Mouse (Mus musculus) cerebellum, adult 9-11 months (tissue): ENCODE measurements at regions not wholly inside any gene's neighbourhood (a gene's known extent, or its start where the extent isn't known, plus 50 kb on each side); places are given as distances from the start of the nearest gene placed in this dataset.
A peak's percentile ranks its signal among the peaks of the same experiment; 100 is the strongest.

ENCODE experiments used
- DNase-seq: peaks from one replicate; pipeline ENCODE4 v3.0.0; 2022

DNA sequence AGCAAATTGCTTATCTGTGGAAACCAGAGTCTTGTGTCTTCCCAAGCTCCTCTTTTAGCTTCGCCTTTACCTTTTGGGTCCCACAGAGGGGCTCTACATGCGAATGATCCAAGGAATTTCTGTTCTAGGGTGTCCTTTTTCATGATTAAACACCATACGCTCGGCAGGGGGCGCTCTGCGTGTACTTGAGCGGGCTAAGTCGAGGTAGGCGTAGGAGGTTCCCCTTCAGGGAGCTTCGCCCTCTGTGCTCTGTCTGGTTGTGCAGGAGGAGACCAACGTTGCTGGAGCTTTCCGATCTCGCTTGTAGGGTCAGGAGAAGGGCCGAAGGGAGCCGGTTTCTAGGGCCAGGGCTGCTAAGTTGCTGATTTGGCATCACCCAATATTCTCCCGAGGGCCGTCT is 310.7 kb upstream of the 4930535I16Rik start:
- DNase-seq: peak; percentile 34

DNA sequence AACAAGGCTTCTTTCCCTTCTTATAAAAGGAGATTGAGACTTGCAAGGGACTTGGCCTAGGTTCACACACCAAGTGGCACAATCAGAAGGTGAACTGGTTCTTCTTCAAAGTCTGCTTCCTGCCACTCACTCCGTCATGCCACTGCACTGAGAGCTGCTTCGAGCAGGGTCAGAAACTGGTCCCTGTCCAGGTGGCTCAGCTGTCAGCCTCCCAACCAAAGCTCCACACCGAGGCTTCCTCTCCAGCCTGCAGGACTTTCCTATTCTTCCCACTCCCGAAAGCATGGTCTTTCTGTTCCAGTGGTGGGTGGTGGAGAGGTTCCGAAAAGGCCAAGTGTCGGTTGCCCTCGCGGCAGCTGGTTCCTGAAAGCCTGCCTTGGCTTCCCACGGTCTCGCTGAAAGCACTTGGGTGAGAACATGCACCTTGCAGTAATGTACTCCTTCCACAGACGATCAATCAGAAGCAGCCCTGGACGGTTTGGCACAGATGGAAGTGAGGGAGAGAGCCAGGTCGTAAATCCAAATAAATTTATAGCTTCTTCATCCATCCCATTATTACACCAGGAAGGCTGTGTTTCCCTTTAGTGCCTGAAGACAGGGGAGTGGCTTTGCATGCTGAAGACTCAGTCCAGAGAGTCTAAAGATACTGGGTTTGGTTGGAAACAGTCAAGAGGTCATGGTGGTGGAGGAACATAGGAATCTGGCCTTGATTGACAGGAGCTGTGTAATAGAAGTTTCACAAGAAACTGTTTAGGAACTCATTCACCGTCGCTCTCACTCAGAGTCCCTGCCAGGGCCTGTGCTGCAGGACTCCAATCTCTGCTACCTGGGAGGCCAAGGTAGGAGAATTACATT is 306.1 kb upstream of the 4930535I16Rik start:
- no peak for DNase-seq

DNA sequence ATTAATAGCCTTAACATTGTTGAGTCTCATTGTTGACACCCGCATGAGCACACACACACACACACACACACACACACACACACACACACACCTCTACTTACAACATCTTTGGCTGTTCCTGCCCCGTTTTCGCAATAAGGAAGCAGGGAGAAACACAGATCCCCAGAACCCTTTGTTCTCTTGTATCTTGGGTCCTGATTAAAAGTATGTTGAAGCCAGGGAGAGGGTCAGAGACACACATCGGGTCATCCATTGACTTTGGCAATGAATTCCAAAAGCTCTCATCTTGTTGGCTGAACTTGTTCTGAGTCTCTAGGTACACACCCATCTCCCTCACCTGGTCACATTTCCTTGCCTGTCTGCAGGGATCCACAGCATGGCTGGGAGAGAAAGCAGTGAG is 303.9 kb upstream of the 4930535I16Rik start:
- no peak for DNase-seq

DNA sequence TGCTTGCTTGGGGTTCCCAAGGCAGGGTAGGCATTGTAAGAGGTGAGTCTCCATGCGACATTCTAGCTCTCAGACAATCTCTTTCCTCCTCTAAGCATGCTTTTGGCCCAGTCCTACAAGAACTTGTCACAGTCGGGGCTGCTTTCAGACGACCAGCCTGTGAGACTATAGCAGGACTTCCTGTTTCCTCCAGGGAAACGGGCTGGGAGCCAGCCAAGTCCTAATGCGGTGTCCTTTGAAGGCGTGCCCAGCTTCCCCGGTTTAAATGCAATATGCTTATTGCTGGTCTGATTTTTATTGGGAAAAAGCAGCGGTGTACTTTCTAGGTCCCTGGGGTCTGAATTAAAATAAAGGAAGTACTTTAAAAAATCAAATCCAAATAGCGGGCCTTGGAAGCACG is 299.4 kb upstream of the 4930535I16Rik start:
- DNase-seq: no peak

GRCm38 (mm10) chr4:124216351-124216750 is 298.5 kb upstream of the 4930535I16Rik start:
- DNase-seq: peak; percentile 10

DNA sequence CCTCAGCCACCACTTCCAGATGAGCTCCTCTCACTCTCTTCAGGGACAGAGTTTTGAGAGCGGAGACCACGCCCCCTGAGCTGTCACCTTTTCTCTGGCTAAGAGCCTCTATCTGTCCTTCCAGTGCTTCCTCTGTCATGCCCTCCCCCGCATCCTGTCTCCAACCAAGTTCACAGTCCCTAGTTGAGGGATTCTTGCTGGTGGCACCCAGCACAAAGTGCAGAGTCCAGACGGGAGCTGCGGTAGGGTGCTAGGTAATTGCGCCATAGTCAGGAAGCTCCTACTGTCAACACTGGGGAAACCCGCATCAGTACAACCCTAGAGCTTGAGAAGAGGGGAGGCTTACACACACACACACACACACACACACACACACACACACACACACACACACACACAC is 297.3 kb upstream of the 4930535I16Rik start:
- no peak for DNase-seq

DNA sequence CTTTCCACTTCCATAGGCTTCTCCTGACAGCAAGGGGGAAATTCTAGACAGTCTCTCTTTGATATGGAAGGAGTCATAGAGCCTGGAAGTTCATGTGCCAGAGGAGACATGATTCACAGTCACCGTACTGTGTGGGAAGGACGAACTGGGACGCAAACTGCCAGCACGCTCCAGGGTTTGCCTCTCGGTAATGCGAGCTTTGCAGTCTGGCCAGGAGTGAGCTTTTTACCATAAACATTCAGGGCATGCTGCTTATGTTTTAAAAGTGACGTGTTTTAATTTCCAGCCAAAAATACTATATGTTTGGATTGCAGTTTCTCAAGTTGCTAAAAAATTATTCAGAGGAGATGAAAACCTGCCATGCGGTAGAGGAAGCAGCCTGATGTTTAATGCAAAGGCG is 292.3 kb upstream of the 4930535I16Rik start:
- DNase-seq: no peak

- no peak for DNase-seq
Observed at GRCm38 (mm10) chr4:124206480-124206879, 288.7 kb upstream of the 4930535I16Rik start.

- no peak for DNase-seq
Observed at GRCm38 (mm10) chr4:124203736-124204135, 285.9 kb upstream of the 4930535I16Rik start.

- no peak for DNase-seq
Observed at GRCm38 (mm10) chr4:124199884-124200844, 282.3 kb upstream of the 4930535I16Rik start.

- no peak for DNase-seq
Observed at GRCm38 (mm10) chr4:124198832-124199231, 281.0 kb upstream of the 4930535I16Rik start.

- no peak for DNase-seq
Observed at GRCm38 (mm10) chr4:124196711-124197110, 278.9 kb upstream of the 4930535I16Rik start.

- DNase-seq: no peak
Observed at GRCm38 (mm10) chr4:124193059-124193721, 275.4 kb upstream of the 4930535I16Rik start.

- no peak for DNase-seq
Observed at GRCm38 (mm10) chr4:124190775-124191174, 273.0 kb upstream of the 4930535I16Rik start.

DNA sequence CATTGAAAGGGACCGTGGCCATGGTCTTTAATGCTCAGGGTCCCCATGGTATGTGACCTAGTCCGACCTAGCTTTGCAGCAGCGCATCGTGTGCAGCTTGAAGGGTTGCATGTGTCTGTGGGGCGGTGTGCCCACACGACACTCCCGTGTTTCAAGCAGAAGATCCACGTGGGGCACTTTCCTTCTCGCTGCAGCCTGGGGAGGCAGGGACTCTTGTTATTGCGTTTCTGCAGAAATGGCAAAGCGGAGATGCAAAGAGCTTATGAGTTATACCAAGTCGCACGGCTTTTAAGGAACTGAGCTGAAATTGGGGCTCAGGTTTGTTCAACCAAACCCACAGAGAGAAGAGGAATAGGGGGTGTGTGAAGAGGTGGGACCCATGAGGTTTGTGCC is 272.2 kb upstream of the 4930535I16Rik start:
- no peak for DNase-seq

- DNase-seq: no peak
Observed at GRCm38 (mm10) chr4:124189352-124189992, 271.6 kb upstream of the 4930535I16Rik start.

GRCm38 (mm10) chr4:124187108-124187507 is 269.3 kb upstream of the 4930535I16Rik start:
- DNase-seq: no peak

DNA sequence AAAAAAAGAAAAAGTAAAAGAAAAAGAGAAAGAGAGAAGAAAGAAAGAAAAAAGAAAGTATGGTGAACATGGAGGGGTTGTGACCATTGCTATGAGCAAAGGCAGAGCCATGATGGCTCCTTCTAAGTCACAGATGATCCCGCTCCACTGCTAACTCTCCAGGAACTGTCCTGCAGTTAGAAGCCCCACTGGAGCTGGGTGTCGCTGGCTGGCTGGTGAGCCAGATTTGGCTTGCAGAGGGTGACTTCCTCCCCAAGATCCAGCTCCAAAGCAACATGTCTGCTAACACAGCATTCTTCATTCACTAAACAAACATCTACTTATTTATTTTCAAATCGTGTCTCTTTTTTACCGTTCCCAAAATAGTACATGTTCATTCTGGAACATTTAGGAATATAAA is 263.5 kb upstream of the 4930535I16Rik start:
- no peak for DNase-seq

GRCm38 (mm10) chr4:124178401-124179018 is 260.7 kb upstream of the 4930535I16Rik start:
- DNase-seq: no peak

GRCm38 (mm10) chr4:124175531-124175930 is 257.7 kb upstream of the 4930535I16Rik start:
- DNase-seq: no peak

- DNase-seq: no peak
Observed at GRCm38 (mm10) chr4:124154627-124155026, 236.8 kb upstream of the 4930535I16Rik start.
